Mouse (Mus musculus): ENCODE data around the gene Rae1. TPM values are rescaled to one million over a fixed set of nuclear protein-coding genes. Genes with fewer than 3 reads are reported as not detected.

Gene Rae1
- polyA plus RNA-seq, 2 experiments = 123 to 130 TPM

DNA sequence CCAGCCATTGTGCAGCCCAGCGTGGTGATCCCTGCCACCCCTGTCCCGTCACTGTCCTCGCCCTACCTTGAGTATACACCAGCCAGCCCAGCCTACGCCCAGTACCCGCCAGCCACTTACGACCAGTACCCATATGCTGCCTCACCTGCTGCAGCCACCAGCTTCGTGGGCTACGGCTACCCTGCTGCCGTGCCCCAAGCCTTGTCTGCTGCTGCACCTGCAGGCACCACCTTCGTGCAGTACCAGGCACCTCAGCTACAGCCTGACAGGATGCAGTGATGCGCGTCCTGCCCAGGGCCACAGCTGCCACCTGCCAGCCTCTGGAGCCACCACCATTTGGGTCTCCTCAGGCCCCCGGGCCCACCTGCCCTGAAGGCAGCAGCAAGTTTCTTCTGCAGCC lies 33.6 kb downstream of the Rae1 start:
- TF ChIP-seq POLR2A (IDR thresholded peaks at IDR 0.05; ENCODE audit: borderline replicate concordance, extremely low read depth, insufficient read depth, insufficient read length) = no peak
- DNase-seq (ENCODE audit: low spot score) (no peak), ATAC-seq (ENCODE audit: low FRiP score, low read depth) (no peak)
- Histone ChIP-seq H3K9me3 (ENCODE audit: control insufficient read depth, low read length) (no peaks in the 10 kb centered on the region), H3K9ac (ENCODE audit: low read depth, low read length, severe bottlenecking) (no peak overlapping the region), H3K36me3 (ENCODE audit: control insufficient read depth, insufficient read depth, low read length) (peaks cover 62% of the 10 kb centered on the region), H3K27ac (replicated peaks; ENCODE audit: low read depth, low read length) (no peak overlapping the region), H3K4me3 (replicated peaks; ENCODE audit: low read length) (no peak overlapping the region), H3K4me2 (replicated peaks; ENCODE audit: low read depth, low read length, severe bottlenecking) (no peak overlapping the region), H3K27me3 (ENCODE audit: control insufficient read depth, insufficient read depth, low read length) (no peaks in the 10 kb centered on the region), H3K4me1 (ENCODE audit: control insufficient read depth, insufficient read depth, low read length) (no peaks in the 10 kb centered on the region)
- 95% methylated on average over 13 of the region's 13 CpGs for whole genome bisulfite sequencing

DNA sequence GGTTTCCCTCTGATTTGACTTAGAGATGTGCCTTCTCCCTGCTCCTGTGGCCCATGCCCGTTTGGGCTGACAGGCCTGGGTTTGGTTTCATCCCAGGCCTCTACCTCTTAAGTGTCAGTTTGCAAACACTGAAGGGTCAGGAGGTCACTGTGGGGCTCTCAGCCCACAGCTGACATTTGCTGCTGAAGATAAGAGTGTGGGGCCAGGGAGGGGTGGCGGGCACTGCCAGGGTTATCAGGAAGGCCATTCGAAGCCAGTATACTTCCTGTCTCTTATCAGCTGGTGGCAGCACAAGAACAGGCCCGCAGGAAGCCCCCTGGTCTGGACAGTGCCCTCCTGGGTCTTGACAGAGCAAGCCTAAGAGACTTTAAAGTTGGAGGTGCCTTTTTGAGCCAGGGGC lies 35.1 kb downstream of the Rae1 start:
- Histone ChIP-seq H3K4me2 (replicated peaks; ENCODE audit: low read depth, low read length, severe bottlenecking) (no peak overlapping the region), H3K9ac (ENCODE audit: low read depth, low read length, severe bottlenecking) (no peak overlapping the region), H3K4me3 (replicated peaks; ENCODE audit: low read length) (no peak overlapping the region), H3K27ac (replicated peaks; ENCODE audit: low read depth, low read length) (no peak overlapping the region), H3K27me3 (ENCODE audit: control insufficient read depth, insufficient read depth, low read length) (no peaks in the 10 kb centered on the region), H3K36me3 (ENCODE audit: control insufficient read depth, insufficient read depth, low read length) (peaks cover 50% of the 10 kb centered on the region), H3K9me3 (ENCODE audit: control insufficient read depth, low read length) (no peaks in the 10 kb centered on the region), H3K4me1 (ENCODE audit: control insufficient read depth, insufficient read depth, low read length) (no peaks in the 10 kb centered on the region)
- no peak for ATAC-seq (ENCODE audit: low FRiP score, low read depth)
- WGBS = 61% methylated on average over 4 of the region's 4 CpGs
- no peak for TF ChIP-seq POLR2A (IDR thresholded peaks at IDR 0.05; ENCODE audit: borderline replicate concordance, extremely low read depth, insufficient read depth, insufficient read length)
- no peak for DNase-seq (ENCODE audit: low spot score)

- no peak overlapping the region for H3K4me2 ChIP-seq (replicated peaks; ENCODE audit: low read depth, low read length, severe bottlenecking)
- H3K27me3 ChIP-seq (ENCODE audit: control insufficient read depth, insufficient read depth, low read length) = no peaks in the 10 kb centered on the region
- whole genome bisulfite sequencing = 91% methylated on average over 5 of the region's 5 CpGs
- no peak overlapping the region for H3K9ac ChIP-seq (ENCODE audit: low read depth, low read length, severe bottlenecking)
- no peak for ATAC-seq (ENCODE audit: low FRiP score, low read depth)
- no peaks in the 10 kb centered on the region for H3K4me1 ChIP-seq (ENCODE audit: control insufficient read depth, insufficient read depth, low read length)
- no peak overlapping the region for H3K4me3 ChIP-seq (replicated peaks; ENCODE audit: low read length)
- peaks cover 45% of the 10 kb centered on the region for H3K36me3 ChIP-seq (ENCODE audit: control insufficient read depth, insufficient read depth, low read length)
- TF ChIP-seq POLR2A (IDR thresholded peaks at IDR 0.05; ENCODE audit: borderline replicate concordance, extremely low read depth, insufficient read depth, insufficient read length) = no peak
- no peak overlapping the region for H3K27ac ChIP-seq (replicated peaks; ENCODE audit: low read depth, low read length)
- no peak for DNase-seq (ENCODE audit: low spot score)
- no peaks in the 10 kb centered on the region for H3K9me3 ChIP-seq (ENCODE audit: control insufficient read depth, low read length)
Observed at GRCm38 (mm10) chr2:173035653-173036052, 35.7 kb downstream of the Rae1 start.

GRCm38 (mm10) chr2:173036055-173036454 lies 36.1 kb downstream of the Rae1 start:
- no peaks in the 10 kb centered on the region for H3K9me3 ChIP-seq (ENCODE audit: control insufficient read depth, low read length)
- WGBS = 86% methylated on average over 5 of the region's 5 CpGs
- H3K4me3 ChIP-seq (replicated peaks; ENCODE audit: low read length) = no peak overlapping the region
- no peak overlapping the region for H3K4me2 ChIP-seq (replicated peaks; ENCODE audit: low read depth, low read length, severe bottlenecking)
- ATAC-seq (ENCODE audit: low FRiP score, low read depth) (no peak), DNase-seq (ENCODE audit: low spot score) (no peak)
- no peak overlapping the region for H3K27ac ChIP-seq (replicated peaks; ENCODE audit: low read depth, low read length)
- H3K9ac ChIP-seq (ENCODE audit: low read depth, low read length, severe bottlenecking) = no peak overlapping the region
- no peaks in the 10 kb centered on the region for H3K4me1 ChIP-seq (ENCODE audit: control insufficient read depth, insufficient read depth, low read length)
- no peak for TF ChIP-seq POLR2A (IDR thresholded peaks at IDR 0.05; ENCODE audit: borderline replicate concordance, extremely low read depth, insufficient read depth, insufficient read length)
- peaks cover 42% of the 10 kb centered on the region for H3K36me3 ChIP-seq (ENCODE audit: control insufficient read depth, insufficient read depth, low read length)
- H3K27me3 ChIP-seq (ENCODE audit: control insufficient read depth, insufficient read depth, low read length) = no peaks in the 10 kb centered on the region

GRCm38 (mm10) chr2:173036611-173037010 lies 36.7 kb downstream of the Rae1 start:
- no peak overlapping the region for H3K27ac ChIP-seq (replicated peaks; ENCODE audit: low read depth, low read length)
- H3K4me3 ChIP-seq (replicated peaks; ENCODE audit: low read length) = no peak overlapping the region
- H3K27me3 ChIP-seq (ENCODE audit: control insufficient read depth, insufficient read depth, low read length) = no peaks in the 10 kb centered on the region
- H3K36me3 ChIP-seq (ENCODE audit: control insufficient read depth, insufficient read depth, low read length) = peaks cover 40% of the 10 kb centered on the region
- ATAC-seq (ENCODE audit: low FRiP score, low read depth) (no peak), DNase-seq (ENCODE audit: low spot score) (no peak)
- no peak for TF ChIP-seq POLR2A (IDR thresholded peaks at IDR 0.05; ENCODE audit: borderline replicate concordance, extremely low read depth, insufficient read depth, insufficient read length)
- WGBS = 53% methylated on average over 4 of the region's 4 CpGs
- no peaks in the 10 kb centered on the region for H3K4me1 ChIP-seq (ENCODE audit: control insufficient read depth, insufficient read depth, low read length)
- no peaks in the 10 kb centered on the region for H3K9me3 ChIP-seq (ENCODE audit: control insufficient read depth, low read length)
- H3K4me2 ChIP-seq (replicated peaks; ENCODE audit: low read depth, low read length, severe bottlenecking) = no peak overlapping the region
- H3K9ac ChIP-seq (ENCODE audit: low read depth, low read length, severe bottlenecking) = no peak overlapping the region

- no peak overlapping the region for H3K4me3 ChIP-seq (replicated peaks; ENCODE audit: low read length)
- DNase-seq (ENCODE audit: low spot score) (no peak), ATAC-seq (ENCODE audit: low FRiP score, low read depth) (no peak)
- H3K27me3 ChIP-seq (ENCODE audit: control insufficient read depth, insufficient read depth, low read length) = no peaks in the 10 kb centered on the region
- H3K4me1 ChIP-seq (ENCODE audit: control insufficient read depth, insufficient read depth, low read length) = no peaks in the 10 kb centered on the region
- H3K9ac ChIP-seq (ENCODE audit: low read depth, low read length, severe bottlenecking) = no peak overlapping the region
- H3K4me2 ChIP-seq (replicated peaks; ENCODE audit: low read depth, low read length, severe bottlenecking) = no peak overlapping the region
- WGBS = 77% methylated on average over 5 of the region's 5 CpGs
- no peaks in the 10 kb centered on the region for H3K9me3 ChIP-seq (ENCODE audit: control insufficient read depth, low read length)
- TF ChIP-seq POLR2A (IDR thresholded peaks at IDR 0.05; ENCODE audit: borderline replicate concordance, extremely low read depth, insufficient read depth, insufficient read length) = no peak
- peaks cover 35% of the 10 kb centered on the region for H3K36me3 ChIP-seq (ENCODE audit: control insufficient read depth, insufficient read depth, low read length)
- H3K27ac ChIP-seq (replicated peaks; ENCODE audit: low read depth, low read length) = no peak overlapping the region
Observed at GRCm38 (mm10) chr2:173037347-173037746, 37.4 kb downstream of the Rae1 start.

Measured in limb, embryonic 14.5 days (tissue).